ENCODE assay signal across 13 mouse cellular contexts in genomic region chr15:82160731-82161640, GRCm38 (mm10). TPM values are rescaled to one million over a fixed set of nuclear protein-coding genes. Genes with fewer than 3 reads are reported as not detected.
DNase-seq lines count a peak whose midpoint lies in the region; ATAC-seq and TF ChIP-seq lines count a peak whose summit lies in the region.
"Had no signal": no experiment of that assay in that cellular context is flagged by ENCODE, and none has a peak within 500 bp of the region (broad histone marks: within the 10 kb centered on the region; RNA-seq: fewer than 3 reads in every experiment).

No protein-coding gene starts in this region.

- H3K4me3 ChIP-seq in heart, embryonic 15.5 days: no peak overlapping the region
- no peak overlapping the region for H3K4me3 ChIP-seq in lung, postnatal 0 days (ENCODE audit: low read depth, low read length)
- H3K4me3 ChIP-seq in embryonic facial prominence, embryonic 14.5 days (ENCODE audit: low read depth, low read length): no peak overlapping the region
- H3K4me3 ChIP-seq in myocyte: no peak overlapping the region

- H3K4me2 ChIP-seq in heart, embryonic 15.5 days: peak overlapping the region; percentile 4; the same call in 1 of the 2 replicates
- peak overlapping the region; percentile 30 for H3K4me2 ChIP-seq in lung, postnatal 0 days (replicated peaks; ENCODE audit: low read depth, low read length)
- H3K4me2 ChIP-seq in embryonic facial prominence, embryonic 14.5 days (ENCODE audit: low read depth, low read length): no peak overlapping the region
- H3K4me2 ChIP-seq in myocyte (ENCODE audit: low read depth): peak overlapping the region; percentile 26

- peak overlapping the region; percentile 57 for H3K27ac ChIP-seq in heart, embryonic 15.5 days
- H3K27ac ChIP-seq in lung, postnatal 0 days (ENCODE audit: low read length): peak overlapping the region; percentile 79
- peak overlapping the region; percentile 8; the same call in 1 of the 2 replicates for H3K27ac ChIP-seq in embryonic facial prominence, embryonic 14.5 days (replicated peaks; ENCODE audit: low read depth, low read length)
- H3K27ac ChIP-seq: macrophage had no signal

- DNase-seq in heart, adult 18-20 months: no peak
- peak; percentile 84 for DNase-seq in lung, postnatal 0 days (ENCODE audit: low spot score)
- DNase-seq in lung, postnatal 14 days: no peak
- DNase-seq in embryonic facial prominence, embryonic 14.5 days (ENCODE audit: low spot score): no peak
- DNase-seq in frontal cortex, adult 2 months (ENCODE audit: extremely low spot score in 1 of 2, low spot score in 1 of 2): no peak
- DNase-seq: kidney, postnatal 10 days; layer of hippocampus, adult 9-11 months; right cerebral cortex, postnatal 25 days had no signal

- H3K9ac ChIP-seq in heart, embryonic 15.5 days: 0 out of 2 replicates have a peak overlapping the region, but pooled peaks have one; percentile 24
- no peak overlapping the region for H3K9ac ChIP-seq in lung, postnatal 0 days (replicated peaks; ENCODE audit: low read depth)
- H3K9ac ChIP-seq in embryonic facial prominence, embryonic 14.5 days (ENCODE audit: low read depth, low read length): 0 out of 2 replicates have a peak overlapping the region, but pooled peaks have one; percentile 34

- H3ac ChIP-seq in myocyte (ENCODE audit: control insufficient read depth, insufficient read length): no peak overlapping the region

- no peaks in the 10 kb centered on the region for H3K27me3 ChIP-seq in heart, embryonic 15.5 days
- no peaks in the 10 kb centered on the region for H3K27me3 ChIP-seq in lung, postnatal 0 days (replicated peaks; ENCODE audit: insufficient read depth, low read length)
- H3K27me3 ChIP-seq in embryonic facial prominence, embryonic 14.5 days (replicated peaks; ENCODE audit: control insufficient read depth, insufficient read depth, low read length): no peaks in the 10 kb centered on the region
- no peaks in the 10 kb centered on the region for H3K27me3 ChIP-seq in myocyte (ENCODE audit: control insufficient read depth, insufficient read depth, insufficient read length)

- TF ChIP-seq POLR2A in myocyte (IDR thresholded peaks at IDR 0.05; ENCODE audit: insufficient read length, low read depth): no peak

- H3K36me3 ChIP-seq in heart, embryonic 15.5 days: no peaks in the 10 kb centered on the region
- no peaks in the 10 kb centered on the region for H3K36me3 ChIP-seq in lung, postnatal 0 days (ENCODE audit: insufficient read depth, low read length)
- no peaks in the 10 kb centered on the region for H3K36me3 ChIP-seq in embryonic facial prominence, embryonic 14.5 days (ENCODE audit: control insufficient read depth, insufficient read depth, low read length)
- H3K36me3 ChIP-seq in myocyte (ENCODE audit: control insufficient read depth, insufficient read depth): no peaks in the 10 kb centered on the region

- H3K4me1 ChIP-seq in heart, embryonic 15.5 days (replicated peaks): peaks cover 62% of the 10 kb centered on the region
- peaks cover 31% of the 10 kb centered on the region; the same call in 1 of the 2 replicates for H3K4me1 ChIP-seq in lung, postnatal 0 days (ENCODE audit: insufficient read depth, low read depth, low read length)
- H3K4me1 ChIP-seq in embryonic facial prominence, embryonic 14.5 days (ENCODE audit: control insufficient read depth, insufficient read depth, low read length): peaks cover 42% of the 10 kb centered on the region

- TF ChIP-seq CTCF in lung, postnatal 0 days (IDR thresholded peaks at IDR 0.05): no peak

- H3K79me2 ChIP-seq in myocyte (ENCODE audit: control insufficient read depth, insufficient read depth): peaks cover 100% of the 10 kb centered on the region

- WGBS in heart, embryonic 15.5 days: 46% methylated on average over 11 of the region's 11 CpGs
- 50% methylated on average over 11 of the region's 11 CpGs for WGBS in lung, postnatal 0 days
- WGBS in embryonic facial prominence, embryonic 14.5 days: 60% methylated on average over 11 of the region's 11 CpGs

- TF ChIP-seq EP300 in lung, postnatal 0 days (IDR thresholded peaks at IDR 0.05): peak; percentile 64; the same call in 1 of the 2 replicates

- H3K9me3 ChIP-seq in heart, embryonic 15.5 days (replicated peaks): no peaks in the 10 kb centered on the region
- no peaks in the 10 kb centered on the region for H3K9me3 ChIP-seq in lung, postnatal 0 days (ENCODE audit: low read length)
- no peaks in the 10 kb centered on the region for H3K9me3 ChIP-seq in embryonic facial prominence, embryonic 14.5 days (ENCODE audit: control insufficient read depth, low read length)

- no peak for ATAC-seq in heart, embryonic 15.5 days (replicated peaks; ENCODE audit: insufficient number of reproducible peaks, insufficient read depth, low FRiP score, low read depth)
- ATAC-seq in lung, postnatal 0 days: peak; percentile 76
- no peak for ATAC-seq in embryonic facial prominence, embryonic 14.5 days (ENCODE audit: low read depth)
- ATAC-seq in inflammation-experienced regulatory T-cells, adult 6 months: no peak
- ATAC-seq: hindbrain, embryonic 16.5 days had no signal

TF ChIP-seq in myocyte, 11 proteins besides CTCF, POLR2A, EP300 and RAD21:
- TF ChIP-seq MYOG (IDR thresholded peaks at IDR 0.05; ENCODE audit: control insufficient read depth in 1 of 3, insufficient read depth in 1 of 3, insufficient read length in 2 of 3, low read depth in 2 of 3) (peak in 1 of 3 experiments; percentile 84), POLR2AphosphoS2 (IDR thresholded peaks at IDR 0.05; ENCODE audit: insufficient read length, low read depth) (peak; percentile 17), REST (IDR thresholded peaks at IDR 0.05; ENCODE audit: insufficient read depth, insufficient read length) (no peak), MAX (IDR thresholded peaks at IDR 0.05; ENCODE audit: low read depth) (no peak), MYOD1 (IDR thresholded peaks at IDR 0.05; ENCODE audit: control insufficient read depth in 1 of 3, insufficient read length in 2 of 3, low read depth in 2 of 3) (peak; percentile 46 to 94 (median 52))
TF ChIP-seq in myocyte: peak in this region for 3.

RNA-seq across cellular contexts. Expression of gene Srebf2, which starts 14.0 kb away (rescaled TPM):
- polyA plus RNA-seq in heart, embryonic 15.5 days (2015; fragmentation: Nextera tagmentation; extraction: Ambion mirVana): 73.8 and 106 TPM in 2 replicates
- total RNA-seq in heart, adult 18-20 months (2021): 10 to 100 TPM; 18.2 to 22.1 TPM
- 113 and 115 TPM in 2 replicates for polyA plus RNA-seq in lung, postnatal 0 days (2015; fragmentation: Nextera tagmentation; extraction: Ambion mirVana)
- 99.2 and 123 TPM in 2 replicates for polyA plus RNA-seq in embryonic facial prominence, embryonic 14.5 days (2014; fragmentation: Nextera tagmentation; extraction: Ambion mirVana)
- 285 TPM for polyA plus RNA-seq in myocyte (2012; fragmentation: generic; extraction: Trizol)
- polyA plus RNA-seq in frontal cortex, adult 2 months (2012; rRNA removed): 142 and 155 TPM in 2 replicates
- 10 to 100 TPM; 28.4 to 42.6 (median 35.6) TPM for polyA plus RNA-seq in inflammation-experienced regulatory T-cells, adult 6 months (2017; shearing (Covaris generic))

RNA-seq across cellular contexts. Expression of gene Ccdc134, which starts 33.3 kb away (rescaled TPM):
- 7.4 and 11.9 TPM in 2 replicates for polyA plus RNA-seq in heart, embryonic 15.5 days (2015; fragmentation: Nextera tagmentation; extraction: Ambion mirVana)
- total RNA-seq in heart, adult 18-20 months (2021): 1 to 10 TPM; 4.0 to 4.4 TPM
- 10.4 and 10.8 TPM in 2 replicates for polyA plus RNA-seq in lung, postnatal 0 days (2015; fragmentation: Nextera tagmentation; extraction: Ambion mirVana)
- 29.6 and 30.2 TPM in 2 replicates for polyA plus RNA-seq in embryonic facial prominence, embryonic 14.5 days (2014; fragmentation: Nextera tagmentation; extraction: Ambion mirVana)
- 82.1 TPM for polyA plus RNA-seq in myocyte (2012; fragmentation: generic; extraction: Trizol)
- polyA plus RNA-seq in frontal cortex, adult 2 months (2012; rRNA removed): 23.1 TPM in 2 replicates
- 10 to 100 TPM; 19.9 to 26.0 (median 20.8) TPM for polyA plus RNA-seq in inflammation-experienced regulatory T-cells, adult 6 months (2017; shearing (Covaris generic))

RNA-seq across cellular contexts. Expression of gene Shisa8, which starts 51.6 kb away (rescaled TPM):
- polyA plus RNA-seq in heart, embryonic 15.5 days (2015; fragmentation: Nextera tagmentation; extraction: Ambion mirVana): 0.22 and 0.25 TPM in 2 replicates
- under 1 TPM in 1 of 2 experiments, not detected in 1; 0.21 TPM for total RNA-seq in heart, adult 18-20 months (2021)
- polyA plus RNA-seq in lung, postnatal 0 days (2015; fragmentation: Nextera tagmentation; extraction: Ambion mirVana): 0.29 and 0.55 TPM in 2 replicates
- 0.93 and 1.4 TPM in 2 replicates for polyA plus RNA-seq in embryonic facial prominence, embryonic 14.5 days (2014; fragmentation: Nextera tagmentation; extraction: Ambion mirVana)
- 0.13 TPM for polyA plus RNA-seq in myocyte (2012; fragmentation: generic; extraction: Trizol)
- 57.1 and 79.6 TPM in 2 replicates for polyA plus RNA-seq in frontal cortex, adult 2 months (2012; rRNA removed)
- not detected for polyA plus RNA-seq in inflammation-experienced regulatory T-cells, adult 6 months (2017; shearing (Covaris generic))
- polyA plus RNA-seq: macrophage had no signal

Comparison
In these comparisons a context has a peak if more than half of its experiments do, and no peak if none do; other contexts are left out.
1. H3K27ac ChIP-seq: peak in every context shown above with its lines; median percentile 79 in lung, postnatal 0 days; 57 in heart, embryonic 15.5 days; 8 in embryonic facial prominence, embryonic 14.5 days.
2. RNA of gene Shisa8, which starts 51.6 kb away (polyA plus RNA-seq): 57.1 to 79.6 TPM in frontal cortex, adult 2 months; 0.93 to 1.4 TPM in embryonic facial prominence, embryonic 14.5 days, 0.29 to 0.55 TPM in lung, postnatal 0 days, 0.22 to 0.25 TPM in heart, embryonic 15.5 days, 0.13 TPM in myocyte (single experiment) and not detected in inflammation-experienced regulatory T-cells, adult 6 months; every median in the first group is over 10 times any median in the second.